In genomic region chr5:92121636-92122035, GRCm38 (mm10) we compare ENCODE assay signal across 23 mouse cellular contexts. TPM values are rescaled to one million over a fixed set of nuclear protein-coding genes. Genes with fewer than 3 reads are reported as not detected.
DNase-seq lines count a peak whose midpoint lies in the region; ATAC-seq and TF ChIP-seq lines count a peak whose summit lies in the region.
"Had no signal": no experiment of that assay in that cellular context is flagged by ENCODE, and none has a peak within 500 bp of the region (broad histone marks: within the 10 kb centered on the region; RNA-seq: fewer than 3 reads in every experiment).

No protein-coding gene starts in this region.

- H3K27me3 ChIP-seq in liver, adult 2 months (ENCODE audit: control insufficient read depth, insufficient read depth, low read length), result no peaks in the 10 kb centered on the region
- H3K27me3 ChIP-seq in liver, embryonic 12.5 days (replicated peaks), result no peaks in the 10 kb centered on the region
- H3K27me3 ChIP-seq in embryonic facial prominence, embryonic 10.5 days (replicated peaks; ENCODE audit: low read depth, poor library complexity, severe bottlenecking), result no peaks in the 10 kb centered on the region
- H3K27me3 ChIP-seq: embryonic facial prominence, embryonic 12.5 days; forebrain, embryonic 12.5 days; Patski had no signal

- no peak for ATAC-seq in liver, embryonic 12.5 days
- ATAC-seq: activated CD4-positive, CD25-positive, alpha-beta regulatory T cell, adult 4 months; forebrain, embryonic 14.5 days; forebrain, embryonic 16.5 days; Patski had no signal

- H3K36me3 ChIP-seq in liver, adult 2 months (ENCODE audit: control insufficient read depth, insufficient read depth, low read length), result no peaks in the 10 kb centered on the region
- peaks cover 11% of the 10 kb centered on the region for H3K36me3 ChIP-seq in liver, embryonic 12.5 days
- peaks cover 17% of the 10 kb centered on the region for H3K36me3 ChIP-seq in embryonic facial prominence, embryonic 10.5 days (replicated peaks)

- 0 out of 2 replicates have a peak overlapping the region, but pooled peaks have one; percentile 25 for H3K27ac ChIP-seq in liver, adult 2 months (replicated peaks; ENCODE audit: insufficient read depth, low read depth, low read length)
- H3K27ac ChIP-seq in liver, embryonic 12.5 days, result no peak overlapping the region
- no peak overlapping the region for H3K27ac ChIP-seq in embryonic facial prominence, embryonic 10.5 days (replicated peaks)
- H3K27ac ChIP-seq: embryonic facial prominence, embryonic 12.5 days; forebrain, embryonic 10.5 days; forebrain, embryonic 12.5 days had no signal

- H3K4me3 ChIP-seq in liver, adult 2 months (ENCODE audit: insufficient read depth, low read depth, low read length), result no peak overlapping the region
- H3K4me3 ChIP-seq in liver, embryonic 12.5 days, result no peak overlapping the region
- H3K4me3 ChIP-seq in embryonic facial prominence, embryonic 10.5 days, result no peak overlapping the region
- H3K4me3 ChIP-seq: embryonic facial prominence, embryonic 12.5 days; forebrain, embryonic 10.5 days; forebrain, embryonic 12.5 days had no signal

- peaks cover 2% of the 10 kb centered on the region; the same call in 1 of the 2 replicates for H3K4me1 ChIP-seq in liver, adult 2 months (ENCODE audit: control insufficient read depth, insufficient read depth, low read length)
- peaks cover 8% of the 10 kb centered on the region for H3K4me1 ChIP-seq in liver, embryonic 12.5 days
- H3K4me1 ChIP-seq in embryonic facial prominence, embryonic 10.5 days, result no peaks in the 10 kb centered on the region
- H3K4me1 ChIP-seq: forebrain, embryonic 10.5 days; forebrain, embryonic 12.5 days had no signal

- peak; percentile 78 for DNase-seq in liver, adult 2 months (ENCODE audit: extremely low read depth, low read depth, low spot score)
- DNase-seq in 3T3-L1 (ENCODE audit: low read depth, low spot score) (peak; percentile 56), MN1 (ENCODE audit: low spot score) (peak; percentile 81)
- DNase-seq in fat pad, adult 2 months (ENCODE audit: extremely low read depth, low read depth, low spot score), result peak; percentile 79
- DNase-seq in embryonic facial prominence, embryonic 10.5 days (ENCODE audit: low spot score), result no peak
- no peak for DNase-seq in cerebellum, adult 9-11 months
- DNase-seq: adrenal gland, adult 8-10 months; adrenal gland, postnatal 14 days; adrenal gland, postnatal 36 days; cerebellum, adult 11-12 months; cerebellum, adult 2 months; cerebellum, adult 9-10 months; cerebellum, postnatal 14 days; cerebellum, postnatal 36 days; embryo, embryonic 11 days had no signal

- H3K9ac ChIP-seq in liver, adult 2 months (ENCODE audit: low read depth, low read length), result no peak overlapping the region
- H3K9ac ChIP-seq in liver, embryonic 12.5 days, result no peak overlapping the region
- H3K9ac ChIP-seq: embryonic facial prominence, embryonic 12.5 days; forebrain, embryonic 12.5 days had no signal

- 8% methylated on average over 4 of the region's 4 CpGs for WGBS in liver, adult 2 months
- 74% methylated on average over 4 of the region's 4 CpGs for WGBS in liver, embryonic 12.5 days (ENCODE audit: insufficient replicate concordance)
- WGBS in embryonic facial prominence, embryonic 10.5 days, result 87% methylated on average over 4 of the region's 4 CpGs

- no peak for TF ChIP-seq POLR2A in liver, adult 2 months (IDR thresholded peaks at IDR 0.05; ENCODE audit: extremely low read depth, insufficient read depth, low read length)

- H3K4me2 ChIP-seq in liver, embryonic 12.5 days, result no peak overlapping the region
- H3K4me2 ChIP-seq: embryonic facial prominence, embryonic 12.5 days; forebrain, embryonic 12.5 days had no signal

- no peaks in the 10 kb centered on the region for H3K9me3 ChIP-seq in liver, embryonic 12.5 days (replicated peaks)
- H3K9me3 ChIP-seq in embryonic facial prominence, embryonic 10.5 days, result no peaks in the 10 kb centered on the region
- H3K9me3 ChIP-seq: embryonic facial prominence, embryonic 12.5 days; forebrain, embryonic 10.5 days; forebrain, embryonic 12.5 days had no signal

- TF ChIP-seq CTCF in liver, adult 2 months (IDR thresholded peaks at IDR 0.05; ENCODE audit: low read depth, low read length), result no peak

- H3K79me2 ChIP-seq in liver, adult 2 months (ENCODE audit: control insufficient read depth, insufficient read depth, low read length), result no peaks in the 10 kb centered on the region

RNA-seq across cellular contexts. Expression of gene Uso1, which starts 16.1 kb away (rescaled TPM):
- 44.7 and 46.6 TPM in 2 replicates for total RNA-seq in liver, adult 2 months (2014; rRNA removed)
- 20.4 and 22.2 TPM in 2 replicates for polyA plus RNA-seq in liver, adult 2 months (2012; rRNA removed)
- 35.6 and 37.1 TPM in 2 replicates for polyA plus RNA-seq in liver, embryonic 12.5 days (2016; fragmentation: Nextera tagmentation; extraction: Ambion mirVana)
- polyA plus RNA-seq in embryonic facial prominence, embryonic 10.5 days (2016; fragmentation: Nextera tagmentation; extraction: Ambion mirVana), result 36.8 and 38.0 TPM in 2 replicates

RNA-seq across cellular contexts. Expression of gene G3bp2, which starts 38.1 kb away (rescaled TPM):
- total RNA-seq in liver, adult 2 months (2014; rRNA removed), result 29.5 and 37.3 TPM in 2 replicates
- 11.3 and 12.1 TPM in 2 replicates for polyA plus RNA-seq in liver, adult 2 months (2012; rRNA removed)
- polyA plus RNA-seq in liver, embryonic 12.5 days (2016; fragmentation: Nextera tagmentation; extraction: Ambion mirVana), result 84.0 and 87.0 TPM in 2 replicates
- 282 and 292 TPM in 2 replicates for polyA plus RNA-seq in embryonic facial prominence, embryonic 10.5 days (2016; fragmentation: Nextera tagmentation; extraction: Ambion mirVana)

Comparison
In these comparisons a context has a peak if more than half of its experiments do, and no peak if none do; other contexts are left out.
1. DNase-seq: peak in liver, adult 2 months (single experiment), 3T3-L1 (single experiment), MN1 (single experiment) and fat pad, adult 2 months (single experiment); none in embryonic facial prominence, embryonic 10.5 days (single experiment) and cerebellum, adult 9-11 months (single experiment).